Mouse (Mus musculus): ENCODE measurements around the gene Ddb1.

Gene Ddb1

GRCm38 (mm10) chr19:10662665-10663064, 57.5 kb downstream of the Ddb1 start:
- DNase-seq, result no peak

DNA sequence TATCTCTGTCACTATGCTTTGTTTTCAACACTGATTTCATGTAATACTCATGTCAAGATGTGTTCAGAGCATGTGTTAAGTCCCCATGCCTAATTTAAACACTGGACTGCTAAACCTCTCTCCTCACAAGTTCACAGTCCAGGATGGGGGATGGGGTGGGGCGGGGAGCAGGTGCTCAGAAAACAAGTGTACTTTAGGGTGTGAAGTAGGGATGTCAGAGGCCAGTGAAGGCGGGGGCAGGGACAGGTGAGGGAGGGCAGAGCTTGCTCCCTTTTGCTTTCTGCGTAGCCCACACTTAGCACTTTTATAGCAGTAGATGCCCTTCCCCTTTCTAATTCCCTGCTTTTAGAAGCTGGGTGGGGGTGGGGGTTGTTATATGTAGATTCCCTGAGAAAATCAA, 60.0 kb downstream of the Ddb1 start:
- no peak for DNase-seq

- peak; percentile 67 for DNase-seq
Measured at GRCm38 (mm10) chr19:10665499-10665898, 60.4 kb downstream of the Ddb1 start.

- no peak for DNase-seq
Measured at GRCm38 (mm10) chr19:10671319-10671718, 66.2 kb downstream of the Ddb1 start.

- DNase-seq, result no peak
Measured at GRCm38 (mm10) chr19:10671854-10672417, 66.8 kb downstream of the Ddb1 start.

DNA sequence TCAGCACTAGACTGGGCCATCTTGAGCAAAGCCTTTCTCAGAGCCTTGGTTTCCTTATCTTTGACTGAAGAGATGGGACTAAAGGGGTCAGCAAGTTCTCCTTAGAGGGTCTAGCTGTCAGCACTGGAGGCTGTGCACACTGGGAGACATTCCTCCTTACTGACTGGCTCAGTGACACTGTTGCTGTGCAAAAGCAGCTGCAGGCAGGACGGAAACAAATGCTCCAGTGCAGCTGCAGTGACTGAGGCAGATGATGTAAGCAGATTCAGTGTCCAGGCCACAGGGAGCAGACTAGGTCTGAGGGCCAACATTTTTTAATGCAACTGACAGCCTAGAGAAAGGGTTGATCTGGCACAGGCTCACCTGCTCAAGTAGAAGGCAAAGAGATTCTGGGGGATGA, 68.1 kb downstream of the Ddb1 start:
- DNase-seq, result no peak

- DNase-seq, result no peak
Measured at GRCm38 (mm10) chr19:10676656-10677055, 71.5 kb downstream of the Ddb1 start.

- DNase-seq, result peak; percentile 96
Measured at GRCm38 (mm10) chr19:10677915-10678771, 73.0 kb downstream of the Ddb1 start, which contains the start of gene Pga5. Pga5 (minus strand) TSS chr19:10678071.

- DNase-seq, result no peak
Measured at GRCm38 (mm10) chr19:10678772-10679067, 73.6 kb downstream of the Ddb1 start.

Measured in cerebellum, adult 8-10 months (tissue).